Mouse (Mus musculus): ENCODE measurements around the gene Sumf1. TPM values are rescaled to one million over a fixed set of nuclear protein-coding genes. Genes with fewer than 3 reads are reported as not detected.

Gene Sumf1
- total and polyA plus RNA-seq, 3 experiments = 11.0 to 23.1 (median 14.9) TPM

DNA sequence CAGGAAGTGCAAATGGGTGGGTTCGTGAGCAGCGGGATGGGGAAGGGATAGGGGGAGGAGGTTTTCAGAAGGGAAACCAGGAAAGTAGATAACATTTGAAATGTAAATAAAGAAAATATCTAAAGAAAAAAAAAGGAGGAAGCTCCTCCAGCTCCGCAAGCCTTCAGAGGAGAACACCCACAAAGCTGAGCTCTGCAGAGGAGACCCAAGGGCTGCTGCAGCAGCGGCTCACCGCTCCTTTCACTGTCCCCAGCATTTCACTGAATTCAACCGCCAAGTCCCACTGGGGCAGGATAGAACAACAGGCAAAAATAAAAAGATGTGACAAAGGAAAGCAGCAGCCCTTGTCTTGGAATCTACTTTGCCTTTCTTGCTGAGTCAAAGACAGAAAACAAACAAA lies 28.5 kb downstream of the Sumf1 start:
- Histone ChIP-seq H3K27ac (ENCODE audit: insufficient read depth, low read depth) (no peak overlapping the region), H3K4me2 (ENCODE audit: insufficient read depth, low read depth, poor library complexity, severe bottlenecking) (no peak overlapping the region), H3K4me3 (replicated peaks in 1 of 3; ENCODE audit: low read depth in 2 of 3, low read length in 2 of 3, poor library complexity in 1 of 3) (no peak overlapping the region), H3K9me3 (replicated peaks; ENCODE audit: low read length) (peaks cover 2% of the 10 kb centered on the region), H3K79me2 (replicated peaks; ENCODE audit: control insufficient read depth, extremely low read depth, insufficient read depth, poor library complexity, severe bottlenecking) (no peaks in the 10 kb centered on the region), H3K9ac (ENCODE audit: insufficient read depth, low read depth) (no peak overlapping the region), H3K4me1 (ENCODE audit: control insufficient read depth in 1 of 2, insufficient read depth in 2 of 2) (peaks cover 25 to 55% of the 10 kb centered on the region in 2 experiments), H3K27me3 (replicated peaks) (no peaks in the 10 kb centered on the region), H3K36me3 (replicated peaks in 1 of 2; ENCODE audit: control insufficient read depth in 1 of 2, insufficient read depth in 1 of 2, low read length in 1 of 2) (peaks cover 6 to 21% of the 10 kb centered on the region in 2 experiments)
- in situ Hi-C loops (cut with MboI; ENCODE audit: low pct_ligation_motif_present, low pct_unique_long_range_greater_than_20kb, low sequenced_read_pairs) = no loop called here
- no peak for TF ChIP-seq POLR2AphosphoS2 (IDR thresholded peaks at IDR 0.05; ENCODE audit: low read depth, low read length)
- TF ChIP-seq MYC (IDR thresholded peaks at IDR 0.05; ENCODE audit: low read depth, low read length) = no peak
- TF ChIP-seq ZNF384 (IDR thresholded peaks at IDR 0.05; ENCODE audit: low read depth, low read length) = no peak
- no peak for TF ChIP-seq NRF1 (IDR thresholded peaks at IDR 0.05; ENCODE audit: low read depth, low read length)
- no peak for TF ChIP-seq USF2 (conservative IDR thresholded peaks at IDR 0.05; ENCODE audit: low read depth, low read length)
- TF ChIP-seq BHLHE40 (IDR thresholded peaks at IDR 0.05; ENCODE audit: low read depth, low read length) = no peak
- TF ChIP-seq ZKSCAN1 (IDR thresholded peaks at IDR 0.05; ENCODE audit: borderline replicate concordance, low read depth, low read length) = no peak
- no peak for TF ChIP-seq ELF1 (IDR thresholded peaks at IDR 0.05; ENCODE audit: low read depth, low read length)
- TF ChIP-seq PAX5 (IDR thresholded peaks at IDR 0.05; ENCODE audit: low read length) = no peak
- TF ChIP-seq MAX (IDR thresholded peaks at IDR 0.05; ENCODE audit: low read length) = no peak
- no peak for TF ChIP-seq SMC3 (IDR thresholded peaks at IDR 0.05; ENCODE audit: low read depth, low read length)
- dilution Hi-C loops (cut with MboI; ENCODE audit: extremely low pct_ligation_motif_present, extremely low pct_unique_long_range_greater_than_20kb, low sequenced_read_pairs) = no loop called here
- no peak for DNase-seq (ENCODE audit: extremely low read depth)

DNA sequence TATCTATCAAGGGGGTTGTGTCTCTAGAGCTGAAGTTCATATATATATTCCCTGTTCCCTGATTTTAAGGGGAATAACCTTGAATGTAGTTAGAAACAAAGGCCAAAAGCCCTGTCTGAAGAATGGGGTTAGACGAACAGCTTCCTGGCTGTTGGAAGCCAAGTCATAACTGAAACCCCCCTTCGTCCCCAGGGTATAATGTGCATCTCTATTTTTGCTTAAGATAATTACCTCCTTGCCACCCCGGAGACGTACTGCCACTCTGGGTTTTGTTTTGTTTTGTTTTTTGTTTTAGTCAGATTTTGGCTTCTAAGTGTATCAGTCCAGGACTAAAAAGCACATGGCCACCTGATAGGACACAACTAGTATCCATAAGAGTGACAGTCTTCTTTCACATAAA lies 31.1 kb downstream of the Sumf1 start:
- peak overlapping the region; percentile 58 for H3K27ac ChIP-seq (ENCODE audit: insufficient read depth, low read depth)
- 0 out of 2 replicates have a peak, but pooled peaks have one; percentile 34 for TF ChIP-seq JUND (conservative IDR thresholded peaks at IDR 0.05; ENCODE audit: low read depth, low read length)
- TF ChIP-seq CHD1 (IDR thresholded peaks at IDR 0.05; ENCODE audit: low read depth, low read length) = no peak
- no peak for TF ChIP-seq ETS1 (conservative IDR thresholded peaks at IDR 0.05; ENCODE audit: low read depth, low read length)
- no peak for TF ChIP-seq NRF1 (IDR thresholded peaks at IDR 0.05; ENCODE audit: low read depth, low read length)
- TF ChIP-seq USF2 (conservative IDR thresholded peaks at IDR 0.05; ENCODE audit: low read depth, low read length) = no peak
- TF ChIP-seq MEF2A (IDR thresholded peaks at IDR 0.05; ENCODE audit: borderline replicate concordance, low read depth, low read length) = peak; percentile 81
- TF ChIP-seq JUN (IDR thresholded peaks at IDR 0.05; ENCODE audit: insufficient read depth, low read depth, low read length) = peak; percentile 32; the same call in 1 of the 2 replicates
- TF ChIP-seq POLR2A (IDR thresholded peaks at IDR 0.05; ENCODE audit: low read depth, low read length) = no peak
- TF ChIP-seq CHD2 (IDR thresholded peaks at IDR 0.05; ENCODE audit: low read length) = no peak
- TF ChIP-seq RAD21 (IDR thresholded peaks at IDR 0.05; ENCODE audit: low read depth, low read length) = no peak
- TF ChIP-seq IRF4 (IDR thresholded peaks at IDR 0.05; ENCODE audit: low read depth, low read length) = peak; percentile 87
- no peak for TF ChIP-seq MAX (IDR thresholded peaks at IDR 0.05; ENCODE audit: low read length)
- TF ChIP-seq ZNF384 (IDR thresholded peaks at IDR 0.05; ENCODE audit: low read depth, low read length) = no peak
- H3K4me1 ChIP-seq (ENCODE audit: control insufficient read depth in 1 of 2, insufficient read depth in 2 of 2) = peaks cover 25 to 55% of the 10 kb centered on the region in 2 experiments
- H3K27me3 ChIP-seq (replicated peaks) = no peaks in the 10 kb centered on the region
- dilution Hi-C loops (cut with MboI; ENCODE audit: extremely low pct_ligation_motif_present, extremely low pct_unique_long_range_greater_than_20kb, low sequenced_read_pairs) = no loop called here
- in situ Hi-C loops (cut with MboI; ENCODE audit: low pct_ligation_motif_present, low pct_unique_long_range_greater_than_20kb, low sequenced_read_pairs) = no loop called here
- peak overlapping the region; percentile 77 for H3K4me2 ChIP-seq (ENCODE audit: insufficient read depth, low read depth, poor library complexity, severe bottlenecking)
- H3K9ac ChIP-seq (ENCODE audit: insufficient read depth, low read depth) = 0 out of 2 replicates have a peak overlapping the region, but pooled peaks have one; percentile 19
- peak; percentile 77 for DNase-seq (ENCODE audit: extremely low read depth)
- no peak overlapping the region for H3K4me3 ChIP-seq (replicated peaks in 1 of 3; ENCODE audit: low read depth in 2 of 3, low read length in 2 of 3, poor library complexity in 1 of 3)
- no peaks in the 10 kb centered on the region for H3K79me2 ChIP-seq (replicated peaks; ENCODE audit: control insufficient read depth, extremely low read depth, insufficient read depth, poor library complexity, severe bottlenecking)
- H3K9me3 ChIP-seq (replicated peaks; ENCODE audit: low read length) = no peaks in the 10 kb centered on the region
- peaks cover 15 to 31% of the 10 kb centered on the region in 2 experiments for H3K36me3 ChIP-seq (replicated peaks in 1 of 2; ENCODE audit: control insufficient read depth in 1 of 2, insufficient read depth in 1 of 2, low read length in 1 of 2)

All from CH12.LX (cell line).